20 mouse cellular contexts compared by ENCODE assay signal in genomic region chr6:99078089-99078488, GRCm38 (mm10).
"Had no signal": no experiment of that assay in that cellular context is flagged by ENCODE, and none has a peak within 500 bp of the region (broad histone marks: within the 10 kb centered on the region; RNA-seq: fewer than 3 reads in every experiment).

No protein-coding gene starts in this region.

- H3K4me2 ChIP-seq: kidney, embryonic 15.5 days; liver, embryonic 11.5 days; lung, embryonic 14.5 days; midbrain, embryonic 11.5 days; neural tube, embryonic 12.5 days; neural tube, embryonic 15.5 days; stomach, embryonic 15.5 days had no signal

- ATAC-seq: liver, postnatal 0 days; lung, postnatal 0 days had no signal

- DNase-seq: kidney, adult 11 months; kidney, adult 8-10 months; kidney, postnatal 10 days; kidney, postnatal 36 days; liver, postnatal 0 days; lung, embryonic 14.5 days; midbrain, embryonic 14.5 days; right cerebral cortex, adult 18-20 months; right cerebral cortex, postnatal 14 days; right cerebral cortex, postnatal 4 days; thymus, postnatal 25 days had no signal

- H3K4me3 ChIP-seq: kidney, embryonic 15.5 days; neural tube, embryonic 12.5 days; neural tube, embryonic 15.5 days; stomach, embryonic 15.5 days had no signal

- H3K27ac ChIP-seq: kidney, embryonic 15.5 days; liver, embryonic 14.5 days; macrophage; neural tube, embryonic 12.5 days; neural tube, embryonic 15.5 days; stomach, embryonic 15.5 days had no signal

- H3K9me3 ChIP-seq: neural tube, embryonic 12.5 days; neural tube, embryonic 15.5 days; stomach, embryonic 15.5 days had no signal

- H3K27me3 ChIP-seq: kidney, embryonic 15.5 days; neural tube, embryonic 12.5 days; neural tube, embryonic 15.5 days; stomach, embryonic 15.5 days had no signal

- H3K9ac ChIP-seq: kidney, embryonic 15.5 days; liver, embryonic 14.5 days; liver, postnatal 0 days; lung, embryonic 14.5 days; neural tube, embryonic 12.5 days; neural tube, embryonic 15.5 days; stomach, embryonic 15.5 days had no signal
